Mouse (Mus musculus): ENCODE results near the gene Hoxc4. TPM values are rescaled to one million over a fixed set of nuclear protein-coding genes. Genes with fewer than 3 reads are reported as not detected.

Hoxc4 gene
- total RNA-seq, 2 experiments from 2014 or later, result 5.9 to 6.6 TPM

DNA sequence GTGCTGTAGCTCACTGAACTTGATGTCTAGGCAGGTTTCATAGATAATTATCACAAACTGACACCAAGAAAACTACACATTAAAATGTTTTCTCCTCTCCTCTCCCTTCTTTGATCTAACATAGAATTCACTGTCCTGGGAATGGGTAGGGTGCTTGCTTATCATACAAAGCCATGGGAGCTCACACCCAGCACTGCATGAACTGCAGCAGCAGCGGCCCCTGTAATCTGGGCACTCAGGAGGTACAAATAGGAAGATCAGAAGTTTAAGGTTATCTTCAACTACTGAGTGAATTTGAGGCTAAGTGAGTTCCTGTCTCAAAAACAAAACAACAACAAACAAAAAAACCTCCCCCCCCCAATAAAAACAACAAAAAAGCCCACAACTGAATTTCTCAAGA is 66.2 kb downstream of the Hoxc4 start:
- DNase-seq, result no peak

- peak; percentile 63 to 77 for DNase-seq
These were observed 67.3 kb downstream of the Hoxc4 start for GRCm38 (mm10) chr15:103085831-103086671.

Small RNAs within 50 kb of the gene (microRNA-seq; reads per million reads assigned to microRNA genes)
- gene Mir196a-2 (228 reads per million, percentile 61 among the genes with 10 or more reads in this experiment), gene Mir615 (2,393 reads per million, percentile 87 among the genes with 10 or more reads in this experiment)

Other genes starting within 250 kb of the Hoxc4 start
- gene Hoxc13, start 97.8 kb upstream of the Hoxc4 start, total RNA-seq (2021), result not detected
- not detected for gene Hoxc12, start 82.2 kb upstream of the Hoxc4 start, total RNA-seq (2021)
- not detected for gene Hoxc11, start 64.5 kb upstream of the Hoxc4 start, total RNA-seq (2021)
- under 1 TPM; 0.17 to 0.20 TPM for gene Hoxc10, start 52.1 kb upstream of the Hoxc4 start, total RNA-seq (2021)
- gene Hoxc5, start 51.5 kb upstream of the Hoxc4 start, total RNA-seq (2021), result 1 to 10 TPM; 5.7 to 6.2 TPM
- under 1 TPM; 0.72 to 0.96 TPM for gene Hoxc9, start 42.5 kb upstream of the Hoxc4 start, total RNA-seq (2021)
- 10 to 100 TPM; 25.4 to 29.5 TPM for gene Hoxc8, start 28.3 kb upstream of the Hoxc4 start, total RNA-seq (2021)
- gene Hoxc6, start 20.7 kb upstream of the Hoxc4 start, total RNA-seq (2021), result 10 to 100 TPM; 43.2 to 46.3 TPM
- gene Smug1, start 148.2 kb downstream of the Hoxc4 start, total RNA-seq (2021), result 10 to 100 TPM; 11.9 to 13.0 TPM
- 10 to 100 TPM; 79.0 to 82.6 TPM for gene Cbx5, start 220.9 kb downstream of the Hoxc4 start, total RNA-seq (2021)
- gene Hnrnpa1, start 221.5 kb downstream of the Hoxc4 start, total RNA-seq (2021), result 100 to 1,000 TPM; 193 to 199 TPM
- under 1 TPM; 0.16 to 0.43 TPM for gene Nfe2, start 239.5 kb downstream of the Hoxc4 start, total RNA-seq (2021)